Mouse (Mus musculus) forelimb bud, embryonic 11.5 days (tissue): ENCODE data around the gene Tex14.
"Not testable (repeated sequence)": the region's sequence is repeated elsewhere in the genome, so short reads cannot be mapped to it uniquely, and the experiment has no call there.

Experiments used
- DNase-seq: peaks from one replicate; pipeline ENCODE4 v3.0.0-alpha.2; 2012; ENCODE audit warnings: low read depth, low spot score

Tex14 gene

DNA sequence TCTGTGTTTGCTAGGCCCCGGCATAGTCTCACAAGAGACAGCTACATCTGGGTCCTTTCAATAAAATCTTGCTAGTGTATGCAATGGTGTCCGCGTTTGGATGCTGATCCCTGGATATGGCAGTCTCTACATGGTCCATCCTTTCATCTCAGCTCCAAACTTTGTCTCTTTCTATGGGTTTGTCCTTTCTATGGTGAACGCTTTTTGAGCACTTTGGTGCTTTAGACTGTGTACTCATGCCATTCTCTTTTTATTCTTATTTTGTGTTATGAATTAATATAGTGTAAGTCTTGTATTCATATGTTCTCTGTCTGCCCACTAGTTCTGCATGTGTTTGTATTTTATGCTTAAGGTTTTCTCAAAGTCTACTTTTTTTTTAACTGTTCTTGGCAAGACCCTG lies 67.2 kb downstream of the Tex14 start:
- DNase-seq: not testable (repeated sequence)

DNA sequence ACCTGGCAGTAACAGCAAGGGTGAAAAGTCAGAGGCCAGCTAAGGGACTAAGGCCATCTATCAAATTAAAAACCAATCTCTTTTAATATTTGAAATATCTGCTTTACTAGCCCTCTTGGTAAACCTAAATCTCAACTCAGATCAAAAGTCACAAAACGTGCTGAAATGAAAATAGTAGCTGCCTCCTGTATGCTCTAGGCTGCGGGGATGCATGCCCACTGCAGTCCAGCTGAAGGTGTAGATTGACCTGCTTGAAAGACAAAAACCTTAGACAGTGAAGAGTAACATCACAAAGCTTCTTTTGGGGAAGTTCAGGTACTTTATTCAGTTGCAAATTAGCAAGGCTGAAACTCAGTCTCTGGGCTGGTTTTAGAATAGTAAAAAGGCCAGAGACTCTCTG lies 74.3 kb downstream of the Tex14 start:
- DNase-seq: not testable (repeated sequence)

DNA sequence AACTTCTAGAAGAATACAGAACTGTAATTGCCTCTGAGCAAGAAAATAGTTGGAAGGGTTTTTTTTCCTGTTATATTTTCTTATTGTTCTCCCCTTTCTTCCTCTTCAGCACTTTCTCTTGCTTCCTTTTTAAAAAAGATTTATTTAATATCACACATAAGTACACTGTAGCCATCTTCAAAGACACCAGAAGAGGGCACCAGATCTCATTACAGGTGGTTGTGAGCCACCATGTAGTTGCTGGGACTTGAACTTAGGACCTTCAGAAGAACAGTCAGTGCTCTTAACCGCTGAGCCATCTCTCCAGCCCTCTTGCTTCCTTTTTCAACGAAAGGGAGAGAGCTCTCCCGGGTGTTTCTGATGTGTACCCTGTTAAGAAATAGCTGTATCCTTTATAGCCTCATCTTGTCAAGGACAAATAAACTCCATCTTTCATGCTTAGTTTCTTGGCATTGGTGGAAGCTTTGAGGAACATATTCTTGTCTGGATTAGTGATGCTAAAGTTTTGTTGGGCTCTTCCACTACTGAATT lies 79.0 kb downstream of the Tex14 start:
- no peak for DNase-seq

DNA sequence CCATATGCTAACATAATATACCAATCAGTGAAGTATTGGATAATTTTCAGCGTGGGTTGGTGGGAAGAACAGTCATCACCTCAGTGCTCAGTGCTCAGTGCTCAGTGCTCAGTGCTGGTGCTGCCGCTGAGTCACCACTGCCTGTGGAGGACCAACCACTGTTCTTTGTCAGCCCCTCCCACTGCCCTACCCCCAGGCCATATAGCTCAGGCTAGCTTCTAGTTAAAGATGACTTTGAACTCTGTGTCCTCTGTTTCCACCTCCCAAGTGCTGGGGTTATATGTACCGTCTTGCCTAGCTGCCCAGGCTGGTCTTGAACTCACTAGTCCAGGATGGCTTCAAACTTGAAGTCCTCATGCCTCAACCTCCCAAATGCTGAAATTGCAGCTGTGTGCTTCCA lies 84.1 kb downstream of the Tex14 start:
- no peak for DNase-seq

DNA sequence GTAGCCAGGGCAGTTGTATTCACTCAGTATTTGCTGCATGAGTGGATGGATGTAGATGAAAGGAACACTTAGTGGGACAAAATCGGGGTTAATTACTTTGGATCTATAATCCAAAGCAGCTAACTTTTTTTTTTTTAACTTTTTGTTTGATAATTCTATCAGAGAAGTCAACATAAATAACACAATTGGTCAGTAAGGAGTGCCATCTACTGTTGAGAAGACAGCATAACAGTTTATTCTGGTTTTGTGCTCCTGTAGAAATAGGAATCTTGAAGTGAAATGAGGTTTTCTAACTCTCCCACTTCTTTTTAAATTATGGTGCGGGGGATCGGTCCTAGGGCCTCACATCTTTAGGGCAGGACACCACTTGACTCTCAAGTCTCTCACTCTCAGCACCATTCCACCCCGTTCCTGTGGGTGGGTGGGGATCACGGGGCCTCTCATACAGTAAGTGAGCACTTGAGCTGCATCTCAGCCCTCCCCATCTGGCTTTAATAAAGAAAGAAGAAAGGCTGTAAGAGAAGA lies 99.9 kb downstream of the Tex14 start:
- peak; percentile 27 for DNase-seq

DNA sequence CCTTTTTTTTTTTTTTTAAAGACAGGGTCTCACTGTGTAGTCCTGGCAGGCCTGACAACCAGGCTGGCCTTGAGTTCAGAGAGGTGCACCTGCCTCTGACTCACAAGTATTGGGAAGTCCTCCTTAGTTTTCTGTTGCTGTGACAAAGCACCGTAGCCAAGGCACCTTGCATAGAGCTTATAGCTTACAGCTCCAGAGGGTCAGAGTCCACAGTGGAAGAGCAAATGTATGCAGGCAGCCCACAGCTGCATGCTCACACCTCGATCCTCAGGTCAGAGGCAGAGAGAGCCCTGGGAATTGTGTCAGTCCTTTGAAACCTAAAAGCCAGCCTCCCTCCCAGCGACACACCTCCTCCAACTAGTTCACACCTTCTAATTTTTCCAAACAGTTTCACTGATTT lies 101.6 kb downstream of the Tex14 start:
- DNase-seq: no peak

DNA sequence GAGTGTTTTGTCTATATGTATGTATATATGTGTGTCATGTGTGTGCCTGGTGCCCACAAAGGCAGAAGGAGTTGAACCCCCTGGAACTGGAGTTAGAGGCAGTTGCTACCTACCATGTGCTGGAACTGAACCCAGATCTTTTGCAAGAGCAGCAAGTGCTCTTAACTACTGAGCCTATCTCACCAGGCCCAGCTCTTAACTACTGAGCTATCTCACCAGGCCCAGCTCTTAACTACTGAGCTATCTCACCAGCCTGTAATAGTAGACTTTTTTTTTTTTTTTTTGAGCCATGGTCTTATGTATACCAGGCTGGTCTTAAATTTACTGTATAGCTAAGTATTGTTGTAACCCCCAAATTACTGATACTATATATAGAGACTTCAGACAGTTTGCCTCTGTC lies 102.2 kb downstream of the Tex14 start:
- no peak for DNase-seq

DNA sequence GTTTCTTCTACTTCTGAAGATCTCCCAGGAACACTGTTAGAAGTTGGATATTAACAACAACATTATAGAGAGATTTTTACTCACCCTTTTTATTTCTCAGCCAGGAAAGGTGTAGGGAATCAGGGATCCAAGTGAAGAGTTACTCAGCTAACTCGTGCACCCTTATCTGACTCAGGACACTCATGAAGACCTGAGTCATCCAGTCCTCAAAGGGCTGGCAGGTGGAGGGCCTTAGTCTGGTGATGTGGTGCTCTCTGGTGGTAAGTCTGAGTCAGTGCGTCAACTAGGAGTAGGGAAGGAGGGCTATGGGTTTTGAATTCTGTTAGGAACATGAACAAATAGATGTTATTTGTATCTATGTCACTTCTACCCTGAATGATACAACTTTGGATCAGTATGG lies 114.4 kb downstream of the Tex14 start:
- peak; percentile 29 for DNase-seq

DNA sequence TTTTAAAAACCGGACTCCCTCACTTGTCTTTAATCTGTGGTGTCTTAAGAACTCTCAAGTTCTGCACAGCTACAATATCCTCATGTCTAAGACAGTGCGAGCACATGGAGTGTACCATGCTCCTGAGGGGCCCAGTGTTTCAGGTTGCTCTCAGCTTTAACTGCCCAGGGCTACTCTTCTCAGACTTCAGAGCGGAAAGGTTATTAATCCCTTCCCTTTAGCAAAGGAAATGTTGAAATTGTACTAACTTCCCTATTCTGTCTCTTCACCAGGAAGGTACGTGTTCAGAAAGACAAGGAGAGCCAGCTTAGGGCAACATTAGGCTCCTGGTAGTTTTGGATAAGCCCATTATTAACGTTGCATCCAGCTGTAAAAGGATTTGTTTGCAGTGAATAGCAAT lies 118.6 kb downstream of the Tex14 start:
- no peak for DNase-seq

DNA sequence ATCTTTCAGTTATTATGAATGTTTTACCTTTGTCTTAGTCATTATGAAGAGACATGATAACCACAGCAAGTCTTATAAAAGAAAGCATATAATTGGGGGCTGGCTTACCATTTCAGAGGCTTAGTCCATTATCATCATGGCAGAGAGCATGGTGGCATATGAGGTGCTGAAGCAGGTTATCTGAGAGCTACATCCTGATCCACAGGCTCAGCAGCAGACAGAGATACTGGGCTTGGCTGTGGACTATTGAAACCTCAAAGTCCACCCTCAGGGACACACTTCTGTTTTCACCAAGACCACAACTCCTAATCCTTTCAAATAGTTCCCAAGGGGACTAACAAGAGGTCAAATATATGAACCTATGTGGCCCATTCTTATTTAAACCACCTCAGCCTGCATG lies 119.1 kb downstream of the Tex14 start:
- DNase-seq: no peak

DNA sequence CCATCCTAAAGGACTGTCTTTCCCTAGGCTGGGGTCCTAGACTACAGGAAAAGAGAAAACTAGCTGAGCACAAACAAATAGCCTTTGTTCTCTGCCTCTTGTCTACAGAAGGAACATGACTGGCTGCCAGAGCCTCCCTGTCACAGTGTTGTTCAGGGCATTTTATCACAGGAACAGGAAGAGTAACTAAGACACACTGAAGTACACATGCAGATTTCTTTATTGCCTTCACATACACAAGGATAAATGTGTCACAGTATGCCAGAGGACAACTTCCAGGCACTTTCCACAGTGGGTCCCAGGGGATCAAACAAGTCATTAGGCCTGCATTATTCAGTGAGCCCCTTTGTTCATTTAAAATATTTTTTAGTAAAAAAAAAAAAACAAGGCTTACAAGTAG lies 119.9 kb downstream of the Tex14 start:
- DNase-seq: no peak

DNA sequence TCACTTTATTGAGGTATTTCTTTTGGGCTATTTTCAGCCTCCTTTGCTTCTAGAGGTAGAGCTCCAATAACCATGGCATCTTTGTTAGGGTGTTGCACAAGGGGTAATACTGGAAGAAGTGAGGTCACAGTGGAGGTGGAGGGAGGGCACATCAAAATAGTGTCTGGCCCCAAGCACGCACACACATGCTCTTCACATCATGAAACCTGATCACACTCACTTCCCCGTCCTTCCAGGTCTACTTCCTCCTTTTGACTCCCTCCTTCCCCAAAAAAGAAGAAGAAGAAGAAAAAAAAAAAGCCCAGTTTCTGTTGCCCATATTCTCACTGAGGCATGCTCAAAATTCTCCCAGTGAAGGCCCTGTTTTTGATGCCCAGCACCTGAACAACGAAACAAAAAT lies 122.5 kb downstream of the Tex14 start:
- no peak for DNase-seq

DNA sequence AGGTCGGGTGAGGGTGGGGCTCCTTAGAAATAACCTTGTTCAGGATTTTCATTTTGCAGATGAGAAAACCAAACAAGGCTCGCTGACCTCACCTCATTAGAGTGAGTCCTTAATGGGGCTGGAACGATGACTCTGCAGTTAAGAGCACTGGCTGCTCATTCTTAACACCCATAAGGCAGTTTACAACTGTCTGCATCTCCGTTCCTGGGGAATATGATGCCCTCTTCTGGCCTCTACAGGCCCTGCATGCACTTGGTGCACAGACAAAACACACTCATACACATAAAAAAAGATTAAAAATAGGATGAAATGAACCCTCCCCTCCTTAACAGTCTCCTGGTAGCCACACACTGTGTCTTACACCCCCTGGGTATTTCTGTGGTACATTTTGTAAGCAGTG lies 123.1 kb downstream of the Tex14 start:
- no peak for DNase-seq

DNA sequence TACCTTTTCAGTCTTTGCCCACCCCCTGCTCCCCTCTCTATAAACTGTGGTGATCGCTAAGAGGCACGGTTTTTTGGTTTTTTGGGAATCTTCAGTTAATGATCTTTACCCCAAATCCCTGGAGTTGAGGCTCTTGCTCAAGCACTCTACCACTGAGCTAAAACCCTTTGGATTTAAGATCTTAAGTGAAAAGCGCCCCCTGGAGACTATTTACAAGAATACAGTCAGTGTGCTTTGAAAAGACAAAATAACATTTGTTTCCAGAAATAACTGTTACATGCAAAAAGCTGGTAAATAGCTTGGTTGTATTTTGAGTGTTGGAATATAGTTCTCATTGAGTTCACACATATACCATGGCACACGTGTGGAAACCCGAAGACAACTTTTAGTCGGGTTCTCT lies 126.8 kb downstream of the Tex14 start:
- no peak for DNase-seq

DNA sequence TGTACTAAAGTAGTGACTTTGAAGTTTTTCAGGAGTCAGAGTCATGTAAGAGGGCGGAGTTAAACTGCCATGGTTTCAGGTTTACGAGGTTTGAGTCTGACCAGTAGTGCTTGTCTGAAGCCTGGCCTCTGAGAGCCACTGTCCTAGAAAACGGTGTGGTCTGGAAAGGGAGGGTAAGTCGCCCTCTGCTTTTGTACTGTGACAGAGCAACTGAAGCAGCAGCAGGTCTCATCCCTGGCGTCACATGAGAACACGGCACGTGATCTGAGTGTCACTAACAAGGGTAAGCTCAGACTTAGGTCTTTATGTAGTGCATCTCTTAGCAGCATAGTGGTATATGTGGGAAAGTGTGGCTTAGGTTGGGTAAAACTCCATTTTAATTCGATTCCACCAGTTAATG lies 137.4 kb downstream of the Tex14 start:
- DNase-seq: no peak

DNA sequence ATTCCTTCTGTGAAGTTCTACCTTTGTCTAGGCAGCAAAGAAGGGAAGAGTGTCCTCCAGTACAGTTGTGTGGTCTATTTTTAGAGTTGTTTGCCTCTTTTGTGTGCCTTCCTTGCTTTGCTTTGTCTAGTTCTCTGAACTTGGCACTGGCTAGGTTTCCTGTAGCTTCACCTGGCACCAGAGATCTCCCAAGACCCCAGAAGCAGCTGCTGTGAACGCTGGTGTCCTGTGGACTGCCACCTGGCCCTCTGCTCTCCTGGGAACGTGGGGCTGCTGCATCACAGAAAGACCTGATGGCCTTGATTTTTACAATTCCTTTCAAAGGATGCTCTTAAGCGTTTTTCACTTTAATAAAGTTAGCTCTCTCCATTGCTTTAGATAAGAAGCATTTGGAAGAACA lies 138.0 kb downstream of the Tex14 start:
- DNase-seq: no peak

DNA sequence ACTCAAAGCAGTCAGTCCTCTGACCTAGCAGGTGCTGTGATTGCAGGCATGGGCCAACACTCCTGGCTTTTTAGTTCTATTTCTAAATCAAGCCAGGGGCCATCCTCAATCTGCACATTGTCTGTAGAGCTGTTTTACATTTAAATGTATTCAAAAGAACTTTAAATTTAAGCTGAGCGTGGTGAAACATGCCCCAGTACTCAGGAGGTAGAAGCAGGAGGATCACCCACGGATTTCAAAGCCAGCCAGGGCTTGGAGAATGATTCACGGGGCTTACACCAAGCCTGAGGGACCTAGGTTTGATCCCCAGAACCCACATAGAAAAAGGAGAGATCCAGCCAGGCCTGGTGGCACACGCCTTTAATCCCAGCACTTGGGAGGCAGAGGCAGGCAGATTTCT lies 148.5 kb downstream of the Tex14 start:
- DNase-seq: no peak

DNA sequence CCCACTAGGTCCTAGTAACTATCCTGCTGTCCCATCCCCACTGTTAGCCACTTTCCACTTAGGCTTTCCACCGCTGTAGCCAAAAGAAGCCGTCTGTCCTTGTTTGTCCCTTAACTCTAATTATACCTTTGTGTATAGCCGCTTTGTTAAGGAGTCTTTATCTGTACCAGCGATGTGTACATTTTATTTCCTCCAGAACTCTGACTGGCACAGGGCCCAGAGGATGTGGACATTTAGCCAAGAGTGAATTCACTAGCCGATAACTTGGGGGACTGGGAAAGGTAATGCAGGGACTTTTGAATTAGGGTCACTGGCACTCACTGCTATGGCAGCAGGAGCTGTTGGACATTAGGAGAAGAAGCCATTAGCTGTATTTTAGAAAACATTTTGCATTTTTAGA lies 149.5 kb downstream of the Tex14 start:
- DNase-seq: no peak

DNA sequence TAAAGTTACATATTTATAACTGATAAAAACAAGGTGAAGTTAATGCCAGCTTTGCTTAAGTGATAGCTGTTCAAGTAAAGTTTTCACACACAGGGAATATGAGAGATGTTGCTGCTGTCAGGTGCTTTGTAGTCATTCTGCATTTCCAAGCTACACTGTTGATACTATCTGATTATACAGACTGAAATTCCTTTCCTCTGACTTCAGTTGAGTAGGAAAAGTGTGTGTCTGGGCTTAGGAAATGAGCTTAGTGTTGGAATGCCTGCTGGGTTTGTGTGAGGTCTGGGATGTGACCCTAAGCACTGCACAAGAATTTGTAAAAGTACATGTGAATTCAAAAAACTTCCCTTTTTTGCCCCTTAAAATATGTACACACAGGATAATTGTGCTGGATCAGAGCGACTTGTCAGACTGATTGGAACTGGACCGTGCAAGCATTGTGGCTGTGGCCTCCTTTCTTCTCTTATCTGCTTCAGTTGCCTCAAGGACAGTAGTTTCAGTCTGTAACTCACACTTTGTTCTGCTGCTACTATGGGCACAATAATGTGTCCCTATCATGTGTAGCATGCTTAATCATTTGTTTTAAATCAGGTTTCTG lies 150.3 kb downstream of the Tex14 start:
- no peak for DNase-seq

DNA sequence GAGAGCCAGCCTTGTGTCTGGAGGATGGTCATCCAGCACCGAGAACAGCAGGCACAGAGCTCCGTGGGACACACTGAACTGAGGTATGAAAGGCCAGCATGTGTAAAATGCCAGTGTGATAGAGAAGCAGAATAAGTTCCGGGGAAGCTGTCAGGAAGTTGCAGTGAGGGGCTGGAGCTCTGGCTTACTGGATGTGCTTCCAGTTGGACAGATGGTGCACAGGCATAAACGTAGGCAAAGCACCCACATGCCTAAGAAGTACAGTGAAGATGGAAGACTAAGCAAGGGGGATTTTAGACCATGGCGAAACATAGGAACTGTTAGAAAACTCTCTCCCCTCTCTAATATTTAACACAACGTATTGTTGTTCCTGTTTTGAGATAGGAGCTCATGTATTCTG lies 156.3 kb downstream of the Tex14 start:
- DNase-seq: no peak

DNA sequence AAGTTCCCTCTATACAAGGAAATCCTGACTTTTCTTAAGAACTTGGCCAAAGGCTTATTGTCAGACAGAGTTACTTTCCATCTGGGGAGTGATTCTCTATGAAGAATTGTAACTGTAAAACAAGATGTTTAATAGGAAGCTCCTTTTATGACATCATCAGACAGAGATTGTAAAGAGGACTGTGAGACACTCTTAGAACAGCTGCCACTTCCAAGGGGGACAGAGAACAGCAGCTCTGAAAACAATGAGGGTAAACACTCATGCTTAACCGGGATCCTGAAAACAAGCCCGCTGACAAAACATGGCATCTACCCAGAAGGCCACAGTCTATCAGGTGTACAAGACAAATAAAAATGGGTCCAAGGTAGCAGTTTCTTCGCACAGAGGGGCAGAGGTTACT lies 161.6 kb downstream of the Tex14 start, which contains the start of gene Gm11492:
Gene Gm11492 (plus strand): TSS at position 153 of the 400 bp plus-strand sequence.
- DNase-seq: no peak

DNA sequence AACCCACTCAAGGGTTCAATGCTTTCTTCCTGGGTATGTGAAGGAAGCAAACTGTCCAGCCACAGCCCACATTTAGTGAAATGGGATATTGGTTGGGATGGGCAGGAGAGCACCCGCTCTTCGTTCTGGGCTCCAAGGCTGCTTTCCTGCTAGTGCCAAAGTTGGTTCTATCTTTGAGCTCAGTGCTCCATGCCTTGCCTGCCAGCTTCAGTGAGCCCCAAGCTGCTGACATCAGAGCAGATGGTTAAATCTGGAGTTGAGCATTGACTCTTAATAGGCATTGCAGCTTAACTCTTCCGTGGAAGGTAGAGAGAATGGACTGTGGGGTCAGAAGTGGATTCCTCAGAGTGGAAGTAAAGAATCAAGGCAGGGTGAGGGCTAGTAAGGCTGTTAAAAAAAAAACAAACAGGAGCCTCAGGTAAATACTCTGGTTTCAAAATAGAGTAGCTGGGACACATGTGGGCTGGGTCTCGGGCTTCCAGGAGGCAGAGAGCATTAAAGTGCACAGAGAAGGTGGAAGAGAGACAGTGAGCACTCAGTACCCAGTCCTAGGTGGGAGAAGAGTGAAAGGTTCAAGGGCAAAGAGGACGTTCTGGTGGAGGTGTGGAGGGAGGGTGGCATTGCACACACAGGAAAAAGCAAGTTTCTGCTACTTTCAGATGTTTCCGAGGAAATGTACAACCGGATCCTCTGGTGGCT lies 163.5 kb downstream of the Tex14 start, which contains the start of gene Sept4:
Gene Sept4 (plus strand): TSS at position 649 of the 699 bp plus-strand sequence.
- no peak for DNase-seq

DNA sequence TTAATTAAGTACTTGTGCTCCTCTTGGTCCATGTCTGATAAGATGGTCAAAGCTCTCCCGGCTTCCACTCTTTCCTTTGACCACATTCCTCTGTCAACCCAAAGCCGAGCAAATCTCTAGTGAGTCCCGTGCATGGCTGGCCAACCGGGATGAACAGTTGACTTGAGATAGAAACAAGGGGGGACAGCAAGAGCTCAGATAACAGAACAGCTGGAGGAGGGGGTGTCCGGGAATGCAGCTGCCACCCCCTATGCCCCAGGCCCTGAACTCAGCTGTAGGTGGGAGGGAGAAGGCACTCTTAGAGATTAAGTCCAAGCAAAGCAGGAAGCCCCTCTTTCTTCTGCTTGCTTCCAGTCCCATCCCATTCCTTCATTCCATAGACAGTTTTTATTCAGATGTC lies 165.9 kb downstream of the Tex14 start:
- no peak for DNase-seq
